Mouse (Mus musculus) embryonic fibroblast, embryonic 13.5 days (primary cell): Measurements from ENCODE around the gene Jhy.

Source experiments
- CTCF ChIP-seq: IDR thresholded peaks from 2 replicates; pipeline ENCODE4 v1.5.1; 2011; ENCODE audit warnings: mild to moderate bottlenecking, control low read depth, low read length, moderate library complexity, borderline replicate concordance; ENCODE audit not compliant: insufficient read depth
- POLR2A ChIP-seq: IDR thresholded peaks from 2 replicates; pipeline ENCODE4 v1.6.1; 2011; ENCODE audit warnings: low read depth, mild to moderate bottlenecking, control low read depth, low read length, moderate library complexity

GRCm38 (mm10) chr9:40983758-40984157 lies 19.8 kb upstream of the Jhy start:
- no peak for TF ChIP-seq CTCF
- TF ChIP-seq POLR2A = no peak
